Mouse (Mus musculus): ENCODE results near the gene Topaz1.
A peak's percentile ranks its signal among the peaks of the same experiment; 100 is the strongest.
"Not testable (repeated sequence)": the region's sequence is repeated elsewhere in the genome, so short reads cannot be mapped to it uniquely, and the experiment has no call there.

Topaz1 gene

GRCm38 (mm10) chr9:122812386-122812785 lies 65.2 kb downstream of the Topaz1 start:
- no peak for DNase-seq (ENCODE audit: low spot score in 2 of 2)

- DNase-seq (ENCODE audit: low spot score in 2 of 2) = no peak
Measured at GRCm38 (mm10) chr9:122814775-122815174, 67.6 kb downstream of the Topaz1 start.

GRCm38 (mm10) chr9:122815239-122815851 lies 68.2 kb downstream of the Topaz1 start:
- no peak for DNase-seq (ENCODE audit: low spot score in 2 of 2)

- DNase-seq (ENCODE audit: low spot score in 2 of 2) = no peak
Measured at GRCm38 (mm10) chr9:122823374-122824017, 76.3 kb downstream of the Topaz1 start.

GRCm38 (mm10) chr9:122826743-122827142 lies 79.6 kb downstream of the Topaz1 start:
- DNase-seq (ENCODE audit: low spot score in 2 of 2) = no peak

GRCm38 (mm10) chr9:122829826-122830380 lies 82.8 kb downstream of the Topaz1 start:
- DNase-seq (ENCODE audit: low spot score in 2 of 2) = no peak

GRCm38 (mm10) chr9:122836126-122836525 lies 89.0 kb downstream of the Topaz1 start:
- DNase-seq (ENCODE audit: low spot score in 2 of 2) = no peak

- no peak for DNase-seq (ENCODE audit: low spot score in 2 of 2)
Measured at GRCm38 (mm10) chr9:122836790-122837189, 89.6 kb downstream of the Topaz1 start.

- no peak for DNase-seq (ENCODE audit: low spot score in 2 of 2)
Measured at GRCm38 (mm10) chr9:122837216-122837615, 90.1 kb downstream of the Topaz1 start.

GRCm38 (mm10) chr9:122837680-122838079 lies 90.5 kb downstream of the Topaz1 start:
- peak; percentile 31 to 36 for DNase-seq (ENCODE audit: low spot score in 2 of 2)

GRCm38 (mm10) chr9:122843760-122844159 lies 96.6 kb downstream of the Topaz1 start, which contains the start of gene Gm35549:
TSS of gene Gm35549 (minus strand) at chr9:122844035.
- no peak for DNase-seq (ENCODE audit: low spot score in 2 of 2)

GRCm38 (mm10) chr9:122845621-122846020 lies 98.5 kb downstream of the Topaz1 start:
- DNase-seq (ENCODE audit: low spot score in 2 of 2) = no peak

- DNase-seq (ENCODE audit: low spot score in 2 of 2) = no peak
Measured at GRCm38 (mm10) chr9:122846156-122846555, 99.0 kb downstream of the Topaz1 start.

- DNase-seq (ENCODE audit: low spot score in 2 of 2) = not testable (repeated sequence)
Measured at GRCm38 (mm10) chr9:122847811-122848311, 100.7 kb downstream of the Topaz1 start.

All from urinary bladder, adult 18-20 months (tissue).